Mouse (Mus musculus): ENCODE data around the gene Lrba. TPM values are rescaled to one million over a fixed set of nuclear protein-coding genes. Genes with fewer than 3 reads are reported as not detected.

Lrba gene
- polyA plus RNA-seq, 1 experiment from 2014 or later = 8.8 TPM

GRCm38 (mm10) chr3:86627008-86627743, 402.7 kb downstream of the Lrba start:
- ATAC-seq = no peak
- Histone ChIP-seq H3K36me3 (ENCODE audit: control insufficient read depth, insufficient read depth) (no peaks in the 10 kb centered on the region), H3K27me3 (replicated peaks; ENCODE audit: control insufficient read depth, insufficient read depth, low read length) (no peaks in the 10 kb centered on the region), H3K4me2 (replicated peaks; ENCODE audit: low read depth) (no peak overlapping the region), H3K4me1 (replicated peaks; ENCODE audit: control insufficient read depth, insufficient read depth, low read length) (no peaks in the 10 kb centered on the region), H3K9me3 (ENCODE audit: control insufficient read depth) (no peaks in the 10 kb centered on the region), H3K4me3 (ENCODE audit: low read depth, low read length) (no peak overlapping the region), H3K27ac (ENCODE audit: low read depth, low read length) (no peak overlapping the region), H3K9ac (ENCODE audit: low read depth, low read length) (no peak overlapping the region)
- no peak for TF ChIP-seq CTCF (IDR thresholded peaks at IDR 0.05; ENCODE audit: low read depth)
- WGBS = 58% methylated on average over 4 of the region's 4 CpGs

- TF ChIP-seq CTCF (IDR thresholded peaks at IDR 0.05; ENCODE audit: low read depth) = no peak
- WGBS = 67% methylated on average over 4 of the region's 4 CpGs
- Histone ChIP-seq H3K27me3 (replicated peaks; ENCODE audit: control insufficient read depth, insufficient read depth, low read length) (no peaks in the 10 kb centered on the region), H3K36me3 (ENCODE audit: control insufficient read depth, insufficient read depth) (no peaks in the 10 kb centered on the region), H3K9ac (ENCODE audit: low read depth, low read length) (no peak overlapping the region), H3K4me1 (replicated peaks; ENCODE audit: control insufficient read depth, insufficient read depth, low read length) (no peaks in the 10 kb centered on the region), H3K27ac (ENCODE audit: low read depth, low read length) (no peak overlapping the region), H3K4me2 (replicated peaks; ENCODE audit: low read depth) (no peak overlapping the region), H3K4me3 (ENCODE audit: low read depth, low read length) (no peak overlapping the region), H3K9me3 (ENCODE audit: control insufficient read depth) (no peaks in the 10 kb centered on the region)
- no peak for ATAC-seq
These were observed 404.9 kb downstream of the Lrba start for GRCm38 (mm10) chr3:86629379-86629778.

GRCm38 (mm10) chr3:86635464-86635863, 411.0 kb downstream of the Lrba start:
- peak overlapping the region; percentile 45 for H3K4me2 ChIP-seq (replicated peaks; ENCODE audit: low read depth)
- WGBS = 59% methylated on average over 5 of the region's 5 CpGs
- ATAC-seq = no peak
- no peaks in the 10 kb centered on the region for H3K36me3 ChIP-seq (ENCODE audit: control insufficient read depth, insufficient read depth)
- no peak overlapping the region for H3K4me3 ChIP-seq (ENCODE audit: low read depth, low read length)
- H3K9ac ChIP-seq (ENCODE audit: low read depth, low read length) = no peak overlapping the region
- no peaks in the 10 kb centered on the region for H3K4me1 ChIP-seq (replicated peaks; ENCODE audit: control insufficient read depth, insufficient read depth, low read length)
- H3K9me3 ChIP-seq (ENCODE audit: control insufficient read depth) = no peaks in the 10 kb centered on the region
- H3K27ac ChIP-seq (ENCODE audit: low read depth, low read length) = 0 out of 2 replicates have a peak overlapping the region, but pooled peaks have one; percentile 22
- TF ChIP-seq CTCF (IDR thresholded peaks at IDR 0.05; ENCODE audit: low read depth) = no peak
- H3K27me3 ChIP-seq (replicated peaks; ENCODE audit: control insufficient read depth, insufficient read depth, low read length) = no peaks in the 10 kb centered on the region

GRCm38 (mm10) chr3:86635940-86636339, 411.5 kb downstream of the Lrba start:
- H3K27ac ChIP-seq (ENCODE audit: low read depth, low read length) = 0 out of 2 replicates have a peak overlapping the region, but pooled peaks have one; percentile 22
- ATAC-seq = no peak
- no peaks in the 10 kb centered on the region for H3K27me3 ChIP-seq (replicated peaks; ENCODE audit: control insufficient read depth, insufficient read depth, low read length)
- no peak for TF ChIP-seq CTCF (IDR thresholded peaks at IDR 0.05; ENCODE audit: low read depth)
- H3K4me1 ChIP-seq (replicated peaks; ENCODE audit: control insufficient read depth, insufficient read depth, low read length) = no peaks in the 10 kb centered on the region
- H3K4me2 ChIP-seq (replicated peaks; ENCODE audit: low read depth) = peak overlapping the region; percentile 45; the same call in 1 of the 2 replicates
- H3K4me3 ChIP-seq (ENCODE audit: low read depth, low read length) = no peak overlapping the region
- no peak overlapping the region for H3K9ac ChIP-seq (ENCODE audit: low read depth, low read length)
- 16% methylated on average over 1 of the region's 1 CpGs for WGBS
- no peaks in the 10 kb centered on the region for H3K36me3 ChIP-seq (ENCODE audit: control insufficient read depth, insufficient read depth)
- H3K9me3 ChIP-seq (ENCODE audit: control insufficient read depth) = no peaks in the 10 kb centered on the region

GRCm38 (mm10) chr3:86638552-86639348, 414.3 kb downstream of the Lrba start:
- ATAC-seq = no peak
- Histone ChIP-seq H3K27ac (ENCODE audit: low read depth, low read length) (no peak overlapping the region), H3K36me3 (ENCODE audit: control insufficient read depth, insufficient read depth) (no peaks in the 10 kb centered on the region), H3K9ac (ENCODE audit: low read depth, low read length) (no peak overlapping the region), H3K4me1 (replicated peaks; ENCODE audit: control insufficient read depth, insufficient read depth, low read length) (no peaks in the 10 kb centered on the region), H3K9me3 (ENCODE audit: control insufficient read depth) (no peaks in the 10 kb centered on the region), H3K27me3 (replicated peaks; ENCODE audit: control insufficient read depth, insufficient read depth, low read length) (no peaks in the 10 kb centered on the region), H3K4me2 (replicated peaks; ENCODE audit: low read depth) (no peak overlapping the region), H3K4me3 (ENCODE audit: low read depth, low read length) (no peak overlapping the region)
- 83% methylated on average over 2 of the region's 2 CpGs for WGBS
- TF ChIP-seq CTCF (IDR thresholded peaks at IDR 0.05; ENCODE audit: low read depth) = no peak

- H3K4me1 ChIP-seq (replicated peaks; ENCODE audit: control insufficient read depth, insufficient read depth, low read length) = no peaks in the 10 kb centered on the region
- no peak for ATAC-seq
- H3K9ac ChIP-seq (ENCODE audit: low read depth, low read length) = no peak overlapping the region
- H3K9me3 ChIP-seq (ENCODE audit: control insufficient read depth) = no peaks in the 10 kb centered on the region
- no peak overlapping the region for H3K27ac ChIP-seq (ENCODE audit: low read depth, low read length)
- H3K27me3 ChIP-seq (replicated peaks; ENCODE audit: control insufficient read depth, insufficient read depth, low read length) = no peaks in the 10 kb centered on the region
- 75% methylated on average over 5 of the region's 5 CpGs for WGBS
- no peak for TF ChIP-seq CTCF (IDR thresholded peaks at IDR 0.05; ENCODE audit: low read depth)
- H3K36me3 ChIP-seq (ENCODE audit: control insufficient read depth, insufficient read depth) = peaks cover 3% of the 10 kb centered on the region; the same call in 1 of the 2 replicates
- no peak overlapping the region for H3K4me3 ChIP-seq (ENCODE audit: low read depth, low read length)
- no peak overlapping the region for H3K4me2 ChIP-seq (replicated peaks; ENCODE audit: low read depth)
These were observed 416.9 kb downstream of the Lrba start for GRCm38 (mm10) chr3:86641393-86641792.
